Mouse (Mus musculus): ENCODE results near the gene H2-Q4. TPM values are rescaled to one million over a fixed set of nuclear protein-coding genes. Genes with fewer than 3 reads are reported as not detected.
A peak's percentile ranks its signal among the peaks of the same experiment; 100 is the strongest.
"Not testable (repeated sequence)": the region's sequence is repeated elsewhere in the genome, so short reads cannot be mapped to it uniquely, and the experiment has no call there.

H2-Q4 gene
- polyA plus RNA-seq (2012; rRNA removed) (5.4 TPM in 2 replicates), polyA plus RNA-seq (2014; fragmentation: Nextera tagmentation; extraction: Ambion mirVana) (1.2 and 1.3 TPM in 2 replicates)

DNA sequence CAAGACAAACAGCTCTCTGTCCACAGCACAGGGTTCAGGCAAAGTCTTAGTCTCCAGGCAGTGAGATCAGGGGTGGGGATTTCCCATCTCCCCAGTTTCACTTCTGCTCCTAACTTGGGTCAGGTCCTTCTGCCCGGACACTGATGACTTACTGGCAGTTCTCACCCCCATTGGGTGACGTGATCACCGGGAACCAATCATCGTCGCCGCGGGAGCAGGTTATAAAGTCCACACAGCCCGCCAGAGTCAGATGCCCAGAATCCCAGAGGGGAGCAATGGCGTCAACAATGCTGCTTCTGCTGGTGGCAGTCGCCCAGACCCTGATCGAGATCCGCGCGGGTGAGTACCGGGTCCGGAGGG lies at the start of gene H2-Q4:
TSS of gene H2-Q4 (plus strand) at position 249 of the 360 bp plus-strand sequence.
- peak within 1 kb of the TSS; percentile 55 to 56 for H3K4me3 ChIP-seq (ENCODE audit: insufficient read depth in 1 of 2, low read depth in 2 of 2, low read length in 2 of 2)
- 2% methylated on average over 16 of the region's 16 CpGs for WGBS (ENCODE audit: insufficient replicate concordance)
- peak; percentile 41 to 46 (median 43) for DNase-seq (ENCODE audit: low read depth in 3 of 3, low spot score in 3 of 3)
- peaks cover 11% of the 10 kb centered on the region for H3K27me3 ChIP-seq (ENCODE audit: control insufficient read depth, insufficient read depth, low read length)
- H3K36me3 ChIP-seq (replicated peaks; ENCODE audit: control insufficient read depth, insufficient read depth, low read depth): no peaks in the 10 kb centered on the region
- H3K27ac ChIP-seq: no peak within 1 kb of the TSS
- TF ChIP-seq EP300 (IDR thresholded peaks at IDR 0.05; ENCODE audit: low read depth): no peak
- no peak for TF ChIP-seq CTCF (IDR thresholded peaks at IDR 0.05; ENCODE audit: low read depth)
- H3K4me1 ChIP-seq (replicated peaks; ENCODE audit: control insufficient read depth in 2 of 2, insufficient read depth in 2 of 2, low read length in 1 of 2): 0 out of 4 replicates have a peak, but pooled peaks cover 0 to 3% of the 10 kb centered on the region in 2 experiments
- peak; percentile 74 for ATAC-seq (ENCODE audit: insufficient read depth)
- H3K9ac ChIP-seq (replicated peaks): peak within 1 kb of the TSS; percentile 13; the same call in 1 of the 2 replicates
- no peaks in the 10 kb centered on the region for H3K9me3 ChIP-seq (ENCODE audit: control insufficient read depth, low read length)
- peak within 1 kb of the TSS; percentile 68 for H3K4me2 ChIP-seq (ENCODE audit: low read depth)

GRCm38 (mm10) chr17:35329714-35330113 lies 49.7 kb upstream of the H2-Q4 start:
- not testable (repeated sequence) for ATAC-seq (ENCODE audit: insufficient read depth); H3K4me2 ChIP-seq (ENCODE audit: low read depth); H3K4me1 ChIP-seq (replicated peaks; ENCODE audit: control insufficient read depth in 2 of 2, insufficient read depth in 2 of 2, low read length in 1 of 2); H3K9ac ChIP-seq (replicated peaks); DNase-seq (ENCODE audit: low read depth in 3 of 3, low spot score in 3 of 3); H3K36me3 ChIP-seq (replicated peaks; ENCODE audit: control insufficient read depth, insufficient read depth, low read depth); H3K27me3 ChIP-seq (ENCODE audit: control insufficient read depth, insufficient read depth, low read length); H3K9me3 ChIP-seq (ENCODE audit: control insufficient read depth, low read length); H3K4me3 ChIP-seq (ENCODE audit: insufficient read depth in 1 of 2, low read depth in 2 of 2, low read length in 2 of 2); H3K27ac ChIP-seq
- WGBS (ENCODE audit: insufficient replicate concordance): 31% methylated on average over 3 of the region's 3 CpGs

GRCm38 (mm10) chr17:35331546-35331945 lies 47.9 kb upstream of the H2-Q4 start:
- ATAC-seq (ENCODE audit: insufficient read depth); H3K4me1 ChIP-seq (replicated peaks; ENCODE audit: control insufficient read depth in 2 of 2, insufficient read depth in 2 of 2, low read length in 1 of 2); H3K27me3 ChIP-seq (ENCODE audit: control insufficient read depth, insufficient read depth, low read length); H3K9ac ChIP-seq (replicated peaks); H3K4me2 ChIP-seq (ENCODE audit: low read depth); H3K27ac ChIP-seq; H3K36me3 ChIP-seq (replicated peaks; ENCODE audit: control insufficient read depth, insufficient read depth, low read depth); H3K4me3 ChIP-seq (ENCODE audit: insufficient read depth in 1 of 2, low read depth in 2 of 2, low read length in 2 of 2); H3K9me3 ChIP-seq (ENCODE audit: control insufficient read depth, low read length); DNase-seq (ENCODE audit: low read depth in 3 of 3, low spot score in 3 of 3): not testable (repeated sequence)
- WGBS (ENCODE audit: insufficient replicate concordance): 36% methylated on average over 6 of the region's 6 CpGs

- peak within 1 kb of the TSS; percentile 41 for H3K4me2 ChIP-seq (ENCODE audit: low read depth)
- peaks cover 22% of the 10 kb centered on the region for H3K27me3 ChIP-seq (ENCODE audit: control insufficient read depth, insufficient read depth, low read length)
- no peaks in the 10 kb centered on the region for H3K4me1 ChIP-seq (replicated peaks; ENCODE audit: control insufficient read depth in 2 of 2, insufficient read depth in 2 of 2, low read length in 1 of 2)
- peak within 1 kb of the TSS; percentile 38 to 43 for H3K4me3 ChIP-seq (ENCODE audit: insufficient read depth in 1 of 2, low read depth in 2 of 2, low read length in 2 of 2)
- H3K9ac ChIP-seq (replicated peaks): no peak within 1 kb of the TSS
- no peak for TF ChIP-seq EP300 (IDR thresholded peaks at IDR 0.05; ENCODE audit: low read depth)
- no peak for TF ChIP-seq CTCF (IDR thresholded peaks at IDR 0.05; ENCODE audit: low read depth)
- no peaks in the 10 kb centered on the region for H3K9me3 ChIP-seq (ENCODE audit: control insufficient read depth, low read length)
- no peak within 1 kb of the TSS for H3K27ac ChIP-seq
- H3K36me3 ChIP-seq (replicated peaks; ENCODE audit: control insufficient read depth, insufficient read depth, low read depth): no peaks in the 10 kb centered on the region
- DNase-seq (ENCODE audit: low read depth in 3 of 3, low spot score in 3 of 3) (no peak), ATAC-seq (ENCODE audit: insufficient read depth) (no peak)
- WGBS (ENCODE audit: insufficient replicate concordance): 2% methylated on average over 39 of the region's 40 CpGs
Observed at GRCm38 (mm10) chr17:35342071-35342671, 37.2 kb upstream of the H2-Q4 start, which contains the start of gene H2-Q2. TSS of gene H2-Q2 (plus strand) at chr17:35342242.

DNA sequence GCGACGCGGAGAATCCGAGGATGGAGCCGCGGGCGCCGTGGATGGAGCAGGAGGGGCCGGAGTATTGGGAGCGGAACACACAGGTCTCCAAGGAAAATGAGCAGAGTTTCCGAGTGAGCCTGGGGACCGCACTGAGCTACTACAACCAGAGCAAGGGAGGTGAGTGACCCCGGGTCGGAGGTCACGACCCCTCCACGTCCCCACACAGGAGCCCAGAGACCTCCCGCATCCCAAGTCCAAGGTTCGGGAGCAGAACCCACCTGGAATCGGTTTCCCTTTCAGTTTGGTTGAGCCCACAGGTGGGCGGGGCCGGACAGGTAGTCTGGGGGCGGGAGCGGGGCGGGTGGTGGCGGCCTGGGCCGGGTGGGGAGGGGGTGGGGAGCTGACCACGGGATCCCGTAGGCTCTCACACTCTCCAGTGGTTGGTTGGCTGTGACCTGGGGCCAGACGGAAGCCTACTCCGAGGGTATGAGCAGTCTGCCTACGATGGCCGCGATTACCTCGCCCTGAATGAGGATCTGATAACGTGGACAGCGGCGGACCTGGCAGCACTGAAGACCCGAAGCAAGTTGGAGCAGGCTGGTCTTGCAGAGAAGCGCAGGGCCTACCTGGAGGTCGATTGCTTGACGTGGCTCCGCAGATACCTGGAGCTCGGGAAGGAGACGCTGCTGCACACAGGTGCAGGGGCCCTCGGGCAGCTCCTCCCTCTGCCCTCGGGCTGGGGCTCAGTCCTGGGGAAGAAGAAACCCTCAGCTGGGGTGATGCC lies 36.5 kb upstream of the H2-Q4 start:
- Histone ChIP-seq H3K4me3 (ENCODE audit: insufficient read depth in 1 of 2, low read depth in 2 of 2, low read length in 2 of 2) (peak overlapping the region; percentile 38 to 43), H3K36me3 (replicated peaks; ENCODE audit: control insufficient read depth, insufficient read depth, low read depth) (no peaks in the 10 kb centered on the region), H3K27ac (no peak overlapping the region), H3K4me2 (ENCODE audit: low read depth) (peak overlapping the region; percentile 41), H3K9ac (replicated peaks) (no peak overlapping the region), H3K9me3 (ENCODE audit: control insufficient read depth, low read length) (no peaks in the 10 kb centered on the region), H3K4me1 (replicated peaks; ENCODE audit: control insufficient read depth in 2 of 2, insufficient read depth in 2 of 2, low read length in 1 of 2) (no peaks in the 10 kb centered on the region), H3K27me3 (ENCODE audit: control insufficient read depth, insufficient read depth, low read length) (peaks cover 22% of the 10 kb centered on the region)
- TF ChIP-seq EP300 (IDR thresholded peaks at IDR 0.05; ENCODE audit: low read depth) (no peak), CTCF (IDR thresholded peaks at IDR 0.05; ENCODE audit: low read depth) (no peak)
- 4% methylated on average over 46 of the region's 46 CpGs for WGBS (ENCODE audit: insufficient replicate concordance)
- DNase-seq (ENCODE audit: low read depth in 3 of 3, low spot score in 3 of 3) (no peak), ATAC-seq (ENCODE audit: insufficient read depth) (peak; percentile 31; the same call in 1 of the 2 replicates)

DNA sequence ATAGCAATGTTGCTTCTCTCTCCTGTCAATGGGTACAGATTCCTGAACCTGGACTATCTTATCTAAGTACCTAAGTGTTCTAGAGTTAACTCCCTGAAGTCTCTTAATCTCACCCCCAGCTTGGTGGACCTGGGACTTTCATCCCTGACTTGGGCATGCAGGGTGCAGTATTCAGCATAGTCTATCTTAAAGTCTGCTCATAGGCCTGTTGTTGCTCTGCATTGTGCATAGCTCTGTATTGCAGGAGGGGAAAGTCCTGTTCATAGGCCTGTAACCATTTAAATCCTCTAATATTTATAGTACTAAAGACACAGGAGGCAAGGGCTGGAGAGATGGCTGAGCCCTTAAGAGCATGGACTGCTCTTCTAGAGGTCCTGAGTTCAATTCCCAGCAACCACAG lies 31.8 kb upstream of the H2-Q4 start:
- ATAC-seq (ENCODE audit: insufficient read depth); H3K4me3 ChIP-seq (ENCODE audit: insufficient read depth in 1 of 2, low read depth in 2 of 2, low read length in 2 of 2): not testable (repeated sequence)

DNA sequence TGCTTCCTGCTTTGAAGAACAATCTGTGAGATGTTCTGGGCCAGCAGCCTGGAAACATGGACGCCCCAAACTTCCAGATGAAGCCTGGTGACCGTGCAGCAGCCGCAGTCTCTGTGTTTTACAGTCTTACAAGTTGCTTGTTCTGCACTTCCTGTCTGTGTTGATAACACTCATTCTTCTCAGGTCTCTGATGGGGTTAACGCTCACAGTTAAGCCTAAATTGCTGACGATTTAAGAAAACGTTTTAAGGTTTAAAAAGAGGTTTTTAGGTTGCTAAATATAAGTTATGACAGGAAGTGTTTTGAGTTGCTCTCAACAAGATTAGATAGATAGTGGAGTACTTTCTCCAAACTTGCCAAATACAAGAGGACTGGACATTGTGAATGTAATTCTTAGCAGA lies 26.1 kb upstream of the H2-Q4 start:
- DNase-seq (ENCODE audit: low read depth in 3 of 3, low spot score in 3 of 3); H3K36me3 ChIP-seq (replicated peaks; ENCODE audit: control insufficient read depth, insufficient read depth, low read depth); H3K4me3 ChIP-seq (ENCODE audit: insufficient read depth in 1 of 2, low read depth in 2 of 2, low read length in 2 of 2); H3K4me1 ChIP-seq (replicated peaks; ENCODE audit: control insufficient read depth in 2 of 2, insufficient read depth in 2 of 2, low read length in 1 of 2); H3K4me2 ChIP-seq (ENCODE audit: low read depth); H3K9me3 ChIP-seq (ENCODE audit: control insufficient read depth, low read length); H3K27me3 ChIP-seq (ENCODE audit: control insufficient read depth, insufficient read depth, low read length); H3K27ac ChIP-seq; ATAC-seq (ENCODE audit: insufficient read depth); H3K9ac ChIP-seq (replicated peaks): not testable (repeated sequence)
- 29% methylated on average over 6 of the region's 6 CpGs for WGBS (ENCODE audit: insufficient replicate concordance)

More for the DNA sequence above, 31.8 kb upstream of the H2-Q4 start:
- not testable (repeated sequence) for H3K27ac ChIP-seq; DNase-seq (ENCODE audit: low read depth in 3 of 3, low spot score in 3 of 3); H3K9me3 ChIP-seq (ENCODE audit: control insufficient read depth, low read length); H3K9ac ChIP-seq (replicated peaks); H3K4me2 ChIP-seq (ENCODE audit: low read depth); H3K27me3 ChIP-seq (ENCODE audit: control insufficient read depth, insufficient read depth, low read length); H3K4me1 ChIP-seq (replicated peaks; ENCODE audit: control insufficient read depth in 2 of 2, insufficient read depth in 2 of 2, low read length in 1 of 2); H3K36me3 ChIP-seq (replicated peaks; ENCODE audit: control insufficient read depth, insufficient read depth, low read depth)
